Mouse (Mus musculus) lung, embryonic 14.5 days (tissue): ENCODE measurements around the gene Gtf2h1. TPM values are rescaled to one million over a fixed set of nuclear protein-coding genes. Genes with fewer than 3 reads are reported as not detected.

Experiments
- ATAC-seq: fragments of 200-750 bp; cut with Nextera tagmentation; 2 replicates; pipeline ENCODE4 v1.8.0; 2017; ENCODE audit warnings: mild to moderate bottlenecking, moderate TSS enrichment, moderate library complexity; ENCODE audit not compliant: insufficient read depth
- DNase-seq: peaks from one replicate; pipeline ENCODE4 v3.0.0-alpha.2; 2015
- H3K27ac ChIP-seq: fragments of 300-500 bp; sonication (generic); 2 replicates; pipeline ENCODE4 v1.5.1; 2014; ENCODE audit warnings: low read depth, mild to moderate bottlenecking, moderate library complexity
- H3K27me3 ChIP-seq: fragments of 300-500 bp; sonication (generic); 2 replicates; pipeline ENCODE4 v1.6.1; 2014; ENCODE audit warnings: low read length, control low read depth; ENCODE audit not compliant: insufficient read depth
- H3K36me3 ChIP-seq: fragments of 300-500 bp; sonication (generic); 2 replicates; pipeline ENCODE4 v1.6.1; 2014; ENCODE audit warnings: control low read depth; ENCODE audit not compliant: insufficient read depth
- H3K4me1 ChIP-seq: fragments of 300-500 bp; sonication (generic); 2 replicates; pipeline ENCODE4 v1.6.1; 2014; ENCODE audit warnings: antibody characterized with exemption, control low read depth; ENCODE audit not compliant: insufficient read depth
- H3K4me2 ChIP-seq: fragments of 300-500 bp; sonication (generic); 2 replicates; pipeline ENCODE4 v1.6.1; 2014; ENCODE audit warnings: mild to moderate bottlenecking
- H3K4me3 ChIP-seq: fragments of 300-500 bp; sonication (generic); 2 replicates; pipeline ENCODE4 v1.5.1; 2014; ENCODE audit warnings: low read depth, low read length
- H3K9ac ChIP-seq: fragments of 300-500 bp; sonication (generic); 2 replicates; pipeline ENCODE4 v1.6.1; 2014
- H3K9me3 ChIP-seq: fragments of 300-500 bp; sonication (generic); 2 replicates; pipeline ENCODE4 v1.6.1; 2016; ENCODE audit warnings: low read depth, low read length, control low read depth
- CTCF ChIP-seq: IDR thresholded peaks from 2 replicates; pipeline ENCODE4 v1.5.1; 2016; ENCODE audit warnings: antibody characterized with exemption, low read depth
- WGBS: fragments of 180-500 bp; shearing (Covaris S2); extraction: QIAGEN DNeasy Blood & Tissue Kit; methylation state at CpG from one replicate; pipeline ENCODE4 v1.1.7; 2014; 5-methylcytosine and 5-hydroxymethylcytosine counted together
- polyA plus RNA-seq: library from polyadenylated mRNA; unstranded; fragments of >200 nt; fragmentation: Nextera tagmentation; extraction: Ambion mirVana; gene quantifications from 2 replicates; pipeline ENCODE4 v1.2.1, GENCODE M21; 2014

The Gtf2h1 gene
- polyA plus RNA-seq, 1 experiment from 2014 or later: 41.7 TPM

- H3K36me3 ChIP-seq: peaks cover 71% of the 10 kb centered on the region
- no peak for TF ChIP-seq CTCF
- peak overlapping the region; percentile 77; the same call in 1 of the 2 replicates for H3K27ac ChIP-seq
Observed at GRCm38 (mm10) chr7:46767371-46767770, 28.5 kb upstream of the Gtf2h1 start.

GRCm38 (mm10) chr7:46768451-46768850 is 27.5 kb upstream of the Gtf2h1 start:
- no peaks in the 10 kb centered on the region; the same call in 1 of the 2 replicates for H3K4me1 ChIP-seq
- H3K27me3 ChIP-seq: no peaks in the 10 kb centered on the region
- no peak for ATAC-seq
- H3K9me3 ChIP-seq: no peaks in the 10 kb centered on the region
- peaks cover 69% of the 10 kb centered on the region for H3K36me3 ChIP-seq
- H3K4me2 ChIP-seq: no peak overlapping the region
- TF ChIP-seq CTCF: no peak
- 84% methylated on average over 7 of the region's 7 CpGs for WGBS
- peak overlapping the region; percentile 77; the same call in 1 of the 2 replicates for H3K27ac ChIP-seq
- H3K9ac ChIP-seq: no peak overlapping the region
- no peak overlapping the region for H3K4me3 ChIP-seq
- no peak for DNase-seq

More at GRCm38 (mm10) chr7:46767371-46767770, 28.5 kb upstream of the Gtf2h1 start:
- no peak overlapping the region for H3K9ac ChIP-seq
- no peak overlapping the region for H3K4me3 ChIP-seq
- no peaks in the 10 kb centered on the region for H3K9me3 ChIP-seq
- no peaks in the 10 kb centered on the region for H3K27me3 ChIP-seq
- ATAC-seq (peak; percentile 53; the same call in 1 of the 2 replicates), DNase-seq (peak; percentile 75)
- H3K4me2 ChIP-seq: no peak overlapping the region
- no peaks in the 10 kb centered on the region; the same call in 1 of the 2 replicates for H3K4me1 ChIP-seq

- no peak overlapping the region for H3K27ac ChIP-seq
- no peak overlapping the region for H3K9ac ChIP-seq
- no peaks in the 10 kb centered on the region; the same call in 1 of the 2 replicates for H3K4me1 ChIP-seq
- no peak overlapping the region for H3K4me3 ChIP-seq
- H3K9me3 ChIP-seq: no peaks in the 10 kb centered on the region
- no peak overlapping the region for H3K4me2 ChIP-seq
- H3K27me3 ChIP-seq: no peaks in the 10 kb centered on the region
- ATAC-seq (peak; percentile 52; the same call in 1 of the 2 replicates), DNase-seq (peak; percentile 87)
- WGBS: 59% methylated on average over 4 of the region's 4 CpGs
- H3K36me3 ChIP-seq: peaks cover 77% of the 10 kb centered on the region
- TF ChIP-seq CTCF: peak; percentile 99
Observed at GRCm38 (mm10) chr7:46770706-46771105, 25.2 kb upstream of the Gtf2h1 start.

- ATAC-seq (no peak), DNase-seq (no peak)
- Histone ChIP-seq H3K27ac (no peak overlapping the region), H3K9ac (no peak overlapping the region), H3K36me3 (peaks cover 44% of the 10 kb centered on the region), H3K4me3 (no peak overlapping the region), H3K4me1 (no peaks in the 10 kb centered on the region), H3K9me3 (no peaks in the 10 kb centered on the region), H3K27me3 (no peaks in the 10 kb centered on the region), H3K4me2 (no peak overlapping the region)
- no peak for TF ChIP-seq CTCF
- 85% methylated on average over 5 of the region's 5 CpGs for WGBS
Observed at GRCm38 (mm10) chr7:46789177-46789849, 6.6 kb upstream of the Gtf2h1 start.

- H3K4me2 ChIP-seq: no peak overlapping the region
- no peak overlapping the region for H3K27ac ChIP-seq
- no peak overlapping the region for H3K9ac ChIP-seq
- ATAC-seq: no peak
- TF ChIP-seq CTCF: no peak
- H3K9me3 ChIP-seq: no peaks in the 10 kb centered on the region
- peaks cover 8% of the 10 kb centered on the region for H3K4me1 ChIP-seq
- WGBS: 83% methylated on average over 4 of the region's 4 CpGs
- H3K27me3 ChIP-seq: no peaks in the 10 kb centered on the region
- DNase-seq: no peak
- peaks cover 9% of the 10 kb centered on the region for H3K36me3 ChIP-seq
- H3K4me3 ChIP-seq: no peak overlapping the region
Observed at GRCm38 (mm10) chr7:46793871-46794270, 2.0 kb upstream of the Gtf2h1 start.

- ATAC-seq (no peak), DNase-seq (no peak)
- TF ChIP-seq CTCF: no peak
- Histone ChIP-seq H3K27ac (peak overlapping the region; percentile 89), H3K4me3 (peak overlapping the region; percentile 96), H3K4me2 (peak overlapping the region; percentile 92), H3K4me1 (peaks cover 8% of the 10 kb centered on the region), H3K36me3 (peaks cover 14% of the 10 kb centered on the region), H3K27me3 (no peaks in the 10 kb centered on the region), H3K9ac (peak overlapping the region; percentile 90), H3K9me3 (no peaks in the 10 kb centered on the region)
- WGBS: under 1% methylated on average over 30 of the region's 31 CpGs
Observed at GRCm38 (mm10) chr7:46796206-46796679, 340 bp downstream of the Gtf2h1 start.

- H3K4me1 ChIP-seq: peaks cover 8% of the 10 kb centered on the region
- no peaks in the 10 kb centered on the region for H3K27me3 ChIP-seq
- no peak for TF ChIP-seq CTCF
- no peak for DNase-seq
- WGBS: 47% methylated on average over 6 of the region's 6 CpGs
- ATAC-seq: no peak
- peak overlapping the region; percentile 90 for H3K9ac ChIP-seq
- peaks cover 18% of the 10 kb centered on the region for H3K36me3 ChIP-seq
- peak overlapping the region; percentile 96 for H3K4me3 ChIP-seq
- no peaks in the 10 kb centered on the region for H3K9me3 ChIP-seq
- H3K4me2 ChIP-seq: peak overlapping the region; percentile 92
- no peak overlapping the region for H3K27ac ChIP-seq
Observed at GRCm38 (mm10) chr7:46796779-46797178, 876 bp downstream of the Gtf2h1 start.
